Mouse (Mus musculus): Measurements from ENCODE around the gene Adprhl1. TPM values are rescaled to one million over a fixed set of nuclear protein-coding genes. Genes with fewer than 3 reads are reported as not detected.

Gene Adprhl1
- total and polyA plus RNA-seq, 3 experiments: not detected

DNA sequence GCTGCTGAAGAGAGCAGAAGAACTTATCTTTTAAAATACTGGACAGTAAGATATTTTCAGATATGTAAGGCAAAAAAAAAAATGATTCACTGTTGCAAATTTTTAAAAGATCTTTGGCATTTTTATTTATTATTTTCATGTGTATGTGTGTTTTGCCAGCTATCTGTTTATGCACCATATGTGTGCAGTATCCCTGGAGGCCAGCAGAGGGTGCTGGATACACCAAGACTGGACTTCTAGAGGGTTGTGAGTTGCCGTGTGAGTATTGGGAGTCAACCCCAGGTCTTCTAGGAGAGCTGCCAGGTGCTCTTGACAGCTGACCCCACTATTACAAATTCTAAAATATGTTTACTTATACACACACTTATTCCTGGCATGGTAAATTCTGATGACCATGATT lies 29.2 kb upstream of the Adprhl1 start:
- no peaks in the 10 kb centered on the region for H3K27me3 ChIP-seq (replicated peaks)
- in situ Hi-C loops (cut with MboI; ENCODE audit: low pct_ligation_motif_present, low pct_unique_long_range_greater_than_20kb, low sequenced_read_pairs): no loop called here
- no peak overlapping the region for H3K4me2 ChIP-seq (ENCODE audit: insufficient read depth, low read depth, poor library complexity, severe bottlenecking)
- no peak overlapping the region for H3K9ac ChIP-seq (ENCODE audit: insufficient read depth, low read depth)
- H3K4me1 ChIP-seq (ENCODE audit: control insufficient read depth in 1 of 2, insufficient read depth in 2 of 2): peaks cover 0 to 16% of the 10 kb centered on the region in 2 experiments; a peak in 2 of 4 replicates
- no peak for TF ChIP-seq TBP (conservative IDR thresholded peaks at IDR 0.05; ENCODE audit: low read depth, low read length)
- 0 out of 4 replicates have a peak, but pooled peaks of 1 of the 2 experiments have one; percentile 30 for TF ChIP-seq CTCF (conservative IDR thresholded peaks at IDR 0.05 in 1 of 2, IDR thresholded peaks at IDR 0.05 in 1 of 2; ENCODE audit: low read depth in 2 of 2, low read length in 2 of 2)
- H3K4me3 ChIP-seq (replicated peaks in 1 of 3; ENCODE audit: low read depth in 2 of 3, low read length in 2 of 3, poor library complexity in 1 of 3): no peak overlapping the region
- H3K9me3 ChIP-seq (replicated peaks; ENCODE audit: low read length): no peaks in the 10 kb centered on the region
- DNase-seq (ENCODE audit: extremely low read depth): no peak
- no peak overlapping the region for H3K27ac ChIP-seq (ENCODE audit: insufficient read depth, low read depth)
- dilution Hi-C loops (cut with MboI; ENCODE audit: extremely low pct_ligation_motif_present, extremely low pct_unique_long_range_greater_than_20kb, low sequenced_read_pairs): no loop called here
- H3K79me2 ChIP-seq (replicated peaks; ENCODE audit: control insufficient read depth, extremely low read depth, insufficient read depth, poor library complexity, severe bottlenecking): 0 out of 2 replicates have a peak, but pooled peaks cover 3% of the 10 kb centered on the region
- H3K36me3 ChIP-seq (replicated peaks in 1 of 2; ENCODE audit: control insufficient read depth in 1 of 2, insufficient read depth in 1 of 2, low read length in 1 of 2): peaks cover 0 to 21% of the 10 kb centered on the region in 2 experiments

- dilution Hi-C loops (cut with MboI; ENCODE audit: extremely low pct_ligation_motif_present, extremely low pct_unique_long_range_greater_than_20kb, low sequenced_read_pairs): no loop called here
- TF ChIP-seq MAFK (IDR thresholded peaks at IDR 0.05; ENCODE audit: insufficient replicate concordance, low read length) (no peak), BHLHE40 (IDR thresholded peaks at IDR 0.05; ENCODE audit: low read depth, low read length) (no peak), SIN3A (IDR thresholded peaks at IDR 0.05; ENCODE audit: low read length) (no peak), PAX5 (IDR thresholded peaks at IDR 0.05; ENCODE audit: low read length) (no peak), ZC3H11A (IDR thresholded peaks at IDR 0.05; ENCODE audit: low read depth, low read length) (no peak), MAX (IDR thresholded peaks at IDR 0.05; ENCODE audit: low read length) (no peak), CHD2 (IDR thresholded peaks at IDR 0.05; ENCODE audit: low read length) (no peak), IRF4 (IDR thresholded peaks at IDR 0.05; ENCODE audit: low read depth, low read length) (peak; percentile 86), MAZ (IDR thresholded peaks at IDR 0.05; ENCODE audit: low read depth, low read length) (no peak), USF1 (IDR thresholded peaks at IDR 0.05; ENCODE audit: low read depth, low read length) (no peak), JUND (conservative IDR thresholded peaks at IDR 0.05; ENCODE audit: low read depth, low read length) (peak; percentile 39; the same call in 1 of the 2 replicates), JUN (IDR thresholded peaks at IDR 0.05; ENCODE audit: insufficient read depth, low read depth, low read length) (no peak), E2F4 (IDR thresholded peaks at IDR 0.05; ENCODE audit: insufficient replicate concordance, low read depth, low read length) (no peak), MEF2A (IDR thresholded peaks at IDR 0.05; ENCODE audit: borderline replicate concordance, low read depth, low read length) (no peak), EP300 (IDR thresholded peaks at IDR 0.05; ENCODE audit: low read length) (peak; percentile 82), SMC3 (IDR thresholded peaks at IDR 0.05; ENCODE audit: low read depth, low read length) (no peak), UBTF (IDR thresholded peaks at IDR 0.05; ENCODE audit: low read depth, low read length) (no peak), KAT2A (IDR thresholded peaks at IDR 0.05; ENCODE audit: insufficient replicate concordance, low read length) (no peak), NELFE (IDR thresholded peaks at IDR 0.05; ENCODE audit: low read depth, low read length) (no peak), NRF1 (IDR thresholded peaks at IDR 0.05; ENCODE audit: low read depth, low read length) (no peak), MXI1 (IDR thresholded peaks at IDR 0.05; ENCODE audit: low read depth, low read length) (no peak), MYC (IDR thresholded peaks at IDR 0.05; ENCODE audit: low read depth, low read length) (no peak), ELF1 (IDR thresholded peaks at IDR 0.05; ENCODE audit: low read depth, low read length) (no peak), RCOR1 (conservative IDR thresholded peaks at IDR 0.05; ENCODE audit: low read depth, low read length) (no peak), ETS1 (conservative IDR thresholded peaks at IDR 0.05; ENCODE audit: low read depth, low read length) (no peak)
- peaks cover 7 to 13% of the 10 kb centered on the region in 2 experiments; a peak in 3 of 4 replicates for H3K4me1 ChIP-seq (ENCODE audit: control insufficient read depth in 1 of 2, insufficient read depth in 2 of 2)
- no peaks in the 10 kb centered on the region for H3K27me3 ChIP-seq (replicated peaks)
- no peak overlapping the region for H3K4me2 ChIP-seq (ENCODE audit: insufficient read depth, low read depth, poor library complexity, severe bottlenecking)
- H3K9me3 ChIP-seq (replicated peaks; ENCODE audit: low read length): no peaks in the 10 kb centered on the region
- H3K79me2 ChIP-seq (replicated peaks; ENCODE audit: control insufficient read depth, extremely low read depth, insufficient read depth, poor library complexity, severe bottlenecking): no peaks in the 10 kb centered on the region
- peaks cover 8 to 37% of the 10 kb centered on the region in 2 experiments for H3K36me3 ChIP-seq (replicated peaks in 1 of 2; ENCODE audit: control insufficient read depth in 1 of 2, insufficient read depth in 1 of 2, low read length in 1 of 2)
- no peak for DNase-seq (ENCODE audit: extremely low read depth)
- 0 out of 2 replicates have a peak overlapping the region, but pooled peaks have one; percentile 33 for H3K27ac ChIP-seq (ENCODE audit: insufficient read depth, low read depth)
- in situ Hi-C loops (cut with MboI; ENCODE audit: low pct_ligation_motif_present, low pct_unique_long_range_greater_than_20kb, low sequenced_read_pairs): no loop called here
- H3K4me3 ChIP-seq (replicated peaks in 1 of 3; ENCODE audit: low read depth in 2 of 3, low read length in 2 of 3, poor library complexity in 1 of 3): peak overlapping the region in 1 of 3 experiments; percentile 31
- H3K9ac ChIP-seq (ENCODE audit: insufficient read depth, low read depth): no peak overlapping the region
These were observed 23.0 kb upstream of the Adprhl1 start for GRCm38 (mm10) chr8:13276941-13277447.

Measured in CH12.LX (cell line).